Mouse (Mus musculus) central nervous system, embryonic 11.5 days (tissue): ENCODE data around the gene Myf6. TPM values are rescaled to one million over a fixed set of nuclear protein-coding genes. Genes with fewer than 3 reads are reported as not detected.

Experiments used
- polyA plus RNA-seq: library from polyadenylated mRNA; depleted of rRNA; stranded (reverse); fragments of >200 nt; gene quantifications from 2 replicates; pipeline ENCODE4 v1.2.3, GENCODE M21; 2012; rRNA removed

The Myf6 gene
- 0.63 TPM in 1 of 2 replicates, not detected in the other for polyA plus RNA-seq

GRCm38 (mm10) chr10:107494568-107494967 lies at the start of gene Myf6:
TSS of gene Myf6 (minus strand) at chr10:107494737.

DNA sequence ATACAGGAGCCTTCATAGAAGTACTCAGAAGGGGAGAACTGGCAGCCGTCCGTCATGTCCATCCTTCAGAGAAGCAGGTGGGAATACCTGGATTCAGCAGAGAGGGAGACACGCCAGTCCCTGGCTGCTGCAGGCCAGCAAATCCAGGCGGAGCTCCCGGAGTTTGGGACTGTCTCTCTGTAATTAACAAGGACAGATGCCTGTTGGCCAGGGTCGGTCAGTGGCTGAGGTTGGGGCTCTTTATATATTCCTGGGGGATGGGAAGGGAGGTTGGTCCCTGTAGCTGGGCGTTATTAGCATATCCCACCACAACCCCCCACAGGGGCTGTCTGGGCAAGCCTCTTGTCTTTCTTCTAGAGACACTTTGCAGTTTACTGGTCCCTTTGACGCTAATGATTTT lies 8.7 kb downstream of the Myf6 start, which contains the start of gene Myf5:
TSS of gene Myf5 (minus strand) at position 265 of the 400 bp plus-strand sequence.

Other genes starting within 250 kb of the Myf6 start
- 3.0 and 4.9 TPM in 2 replicates for gene Lin7a, start 223.1 kb downstream of the Myf6 start, polyA plus RNA-seq
- 0.12 and 3.4 TPM in 2 replicates for gene Myf5, start 8.6 kb downstream of the Myf6 start, polyA plus RNA-seq
- gene Ptprq, start 225.3 kb upstream of the Myf6 start, polyA plus RNA-seq = 0.05 and 0.12 TPM in 2 replicates